Mouse (Mus musculus): ENCODE data around the gene Dido1.
"Not testable (repeated sequence)": the region's sequence is repeated elsewhere in the genome, so short reads cannot be mapped to it uniquely, and the experiment has no call there.

Gene Dido1

GRCm38 (mm10) chr2:180723865-180724264, 14.1 kb upstream of the Dido1 start:
- DNase-seq: no peak

- DNase-seq: not testable (repeated sequence)
These were observed 12.9 kb upstream of the Dido1 start for GRCm38 (mm10) chr2:180722748-180723147.

GRCm38 (mm10) chr2:180712037-180712689, 2.4 kb upstream of the Dido1 start:
- DNase-seq: no peak

- no peak for DNase-seq
These were observed 1.7 kb upstream of the Dido1 start for GRCm38 (mm10) chr2:180711527-180711926.

GRCm38 (mm10) chr2:180710276-180711155, 717 bp upstream of the Dido1 start:
- DNase-seq: no peak

- no peak for DNase-seq
These were observed 526 bp downstream of the Dido1 start for GRCm38 (mm10) chr2:180709023-180709922.

GRCm38 (mm10) chr2:180705975-180706374, 3.8 kb downstream of the Dido1 start:
- DNase-seq: no peak

GRCm38 (mm10) chr2:180705066-180705465, 4.7 kb downstream of the Dido1 start:
- DNase-seq: no peak

GRCm38 (mm10) chr2:180704591-180704990, 5.2 kb downstream of the Dido1 start:
- DNase-seq: no peak

GRCm38 (mm10) chr2:180703645-180704359, 6.0 kb downstream of the Dido1 start:
- DNase-seq: no peak

GRCm38 (mm10) chr2:180703175-180703574, 6.6 kb downstream of the Dido1 start:
- DNase-seq: no peak

GRCm38 (mm10) chr2:180702701-180703149, 7.1 kb downstream of the Dido1 start:
- DNase-seq: no peak

- peak; percentile 92 to 96 for DNase-seq
These were observed 7.8 kb downstream of the Dido1 start for GRCm38 (mm10) chr2:180701767-180702621.

- no peak for DNase-seq
These were observed 8.6 kb downstream of the Dido1 start for GRCm38 (mm10) chr2:180701053-180701766.

- DNase-seq: no peak
These were observed 9.3 kb downstream of the Dido1 start for GRCm38 (mm10) chr2:180700457-180700856.

GRCm38 (mm10) chr2:180695176-180695575, 14.6 kb downstream of the Dido1 start:
- no peak for DNase-seq

GRCm38 (mm10) chr2:180692630-180693029, 17.2 kb downstream of the Dido1 start:
- no peak for DNase-seq

GRCm38 (mm10) chr2:180689841-180690240, 20.0 kb downstream of the Dido1 start:
- no peak for DNase-seq

- DNase-seq: no peak
These were observed 25.8 kb downstream of the Dido1 start for GRCm38 (mm10) chr2:180684031-180684430.

- no peak for DNase-seq
These were observed 26.3 kb downstream of the Dido1 start for GRCm38 (mm10) chr2:180683524-180683923.

- no peak for DNase-seq
These were observed 28.6 kb downstream of the Dido1 start for GRCm38 (mm10) chr2:180681225-180681624.

Measured in cerebellum, adult 18-20 months (tissue).